Mouse (Mus musculus): Measurements from ENCODE around the gene Tox2. TPM values are rescaled to one million over a fixed set of nuclear protein-coding genes. Genes with fewer than 3 reads are reported as not detected.

Tox2 gene
- polyA plus RNA-seq, 1 experiment from 2014 or later = 20.3 TPM

- Histone ChIP-seq H3K4me3 (ENCODE audit: low read depth, low read length) (no peak overlapping the region), H3K27ac (ENCODE audit: low read depth, low read length) (no peak overlapping the region), H3K9me3 (ENCODE audit: control insufficient read depth, low read length) (no peaks in the 10 kb centered on the region), H3K4me2 (ENCODE audit: low read depth) (no peak overlapping the region), H3K27me3 (ENCODE audit: control insufficient read depth, insufficient read depth, low read length) (no peaks in the 10 kb centered on the region), H3K9ac (ENCODE audit: low read length) (no peak overlapping the region), H3K36me3 (ENCODE audit: control insufficient read depth, insufficient read depth, low read length) (no peaks in the 10 kb centered on the region), H3K4me1 (ENCODE audit: control insufficient read depth, insufficient read depth, low read length) (no peaks in the 10 kb centered on the region)
- DNase-seq (ENCODE audit: low spot score) = no peak
- ATAC-seq (ENCODE audit: insufficient read depth, low FRiP score, low TSS enrichment) = no peak
- 23% methylated on average over 7 of the region's 7 CpGs for WGBS
Measured at GRCm38 (mm10) chr2:163353731-163354130, 150.8 kb downstream of the Tox2 start.

DNA sequence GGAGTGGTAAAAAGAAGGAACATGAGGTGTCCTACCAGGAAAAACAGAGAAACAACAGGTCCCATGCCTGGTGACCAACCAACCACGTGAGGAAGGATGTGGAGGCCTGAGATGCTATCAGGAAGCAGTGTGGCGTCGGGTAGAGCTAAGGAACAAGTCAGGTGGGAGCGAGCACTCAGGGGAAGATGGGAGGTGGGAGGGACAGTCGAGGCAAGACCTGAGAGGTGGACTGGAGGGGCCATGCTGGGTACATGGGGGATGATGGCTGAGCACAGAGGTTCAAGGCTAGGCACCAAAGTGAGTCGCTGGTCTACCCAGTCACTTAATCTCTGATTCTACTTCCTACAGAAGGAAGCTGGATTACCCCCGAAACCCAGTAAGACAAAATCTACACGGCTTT, 152.7 kb downstream of the Tox2 start:
- Histone ChIP-seq H3K9me3 (ENCODE audit: control insufficient read depth, low read length) (no peaks in the 10 kb centered on the region), H3K4me3 (ENCODE audit: low read depth, low read length) (no peak overlapping the region), H3K36me3 (ENCODE audit: control insufficient read depth, insufficient read depth, low read length) (no peaks in the 10 kb centered on the region), H3K4me2 (ENCODE audit: low read depth) (no peak overlapping the region), H3K27ac (ENCODE audit: low read depth, low read length) (no peak overlapping the region), H3K27me3 (ENCODE audit: control insufficient read depth, insufficient read depth, low read length) (no peaks in the 10 kb centered on the region), H3K4me1 (ENCODE audit: control insufficient read depth, insufficient read depth, low read length) (no peaks in the 10 kb centered on the region), H3K9ac (ENCODE audit: low read length) (no peak overlapping the region)
- WGBS = 80% methylated on average over 8 of the region's 8 CpGs
- DNase-seq (ENCODE audit: low spot score) (no peak), ATAC-seq (ENCODE audit: insufficient read depth, low FRiP score, low TSS enrichment) (no peak)

- Histone ChIP-seq H3K36me3 (ENCODE audit: control insufficient read depth, insufficient read depth, low read length) (no peaks in the 10 kb centered on the region), H3K4me1 (ENCODE audit: control insufficient read depth, insufficient read depth, low read length) (no peaks in the 10 kb centered on the region), H3K4me3 (ENCODE audit: low read depth, low read length) (no peak overlapping the region), H3K9me3 (ENCODE audit: control insufficient read depth, low read length) (no peaks in the 10 kb centered on the region), H3K4me2 (ENCODE audit: low read depth) (no peak overlapping the region), H3K27me3 (ENCODE audit: control insufficient read depth, insufficient read depth, low read length) (no peaks in the 10 kb centered on the region), H3K27ac (ENCODE audit: low read depth, low read length) (no peak overlapping the region), H3K9ac (ENCODE audit: low read length) (no peak overlapping the region)
- 88% methylated on average over 12 of the region's 12 CpGs for WGBS
- DNase-seq (ENCODE audit: low spot score) (no peak), ATAC-seq (ENCODE audit: insufficient read depth, low FRiP score, low TSS enrichment) (no peak)
Measured at GRCm38 (mm10) chr2:163356113-163356840, 153.4 kb downstream of the Tox2 start.

- ATAC-seq (ENCODE audit: insufficient read depth, low FRiP score, low TSS enrichment) (no peak), DNase-seq (ENCODE audit: low spot score) (no peak)
- no peak overlapping the region for H3K4me2 ChIP-seq (ENCODE audit: low read depth)
- no peaks in the 10 kb centered on the region for H3K4me1 ChIP-seq (ENCODE audit: control insufficient read depth, insufficient read depth, low read length)
- H3K27me3 ChIP-seq (ENCODE audit: control insufficient read depth, insufficient read depth, low read length) = no peaks in the 10 kb centered on the region
- H3K4me3 ChIP-seq (ENCODE audit: low read depth, low read length) = no peak overlapping the region
- H3K9ac ChIP-seq (ENCODE audit: low read length) = no peak overlapping the region
- H3K36me3 ChIP-seq (ENCODE audit: control insufficient read depth, insufficient read depth, low read length) = no peaks in the 10 kb centered on the region
- H3K9me3 ChIP-seq (ENCODE audit: control insufficient read depth, low read length) = no peaks in the 10 kb centered on the region
- H3K27ac ChIP-seq (ENCODE audit: low read depth, low read length) = no peak overlapping the region
- WGBS = 80% methylated on average over 5 of the region's 5 CpGs
Measured at GRCm38 (mm10) chr2:163358662-163359061, 155.7 kb downstream of the Tox2 start.

- 83% methylated on average over 2 of the region's 2 CpGs for WGBS
- H3K9ac ChIP-seq (ENCODE audit: low read length) = no peak overlapping the region
Measured at GRCm38 (mm10) chr2:163359253-163359652, 156.3 kb downstream of the Tox2 start.

GRCm38 (mm10) chr2:163360858-163361623, 158.1 kb downstream of the Tox2 start:
- Histone ChIP-seq H3K4me3 (ENCODE audit: low read depth, low read length) (no peak overlapping the region), H3K4me2 (ENCODE audit: low read depth) (no peak overlapping the region), H3K27me3 (ENCODE audit: control insufficient read depth, insufficient read depth, low read length) (no peaks in the 10 kb centered on the region), H3K4me1 (ENCODE audit: control insufficient read depth, insufficient read depth, low read length) (no peaks in the 10 kb centered on the region), H3K36me3 (ENCODE audit: control insufficient read depth, insufficient read depth, low read length) (no peaks in the 10 kb centered on the region), H3K9ac (ENCODE audit: low read length) (no peak overlapping the region), H3K9me3 (ENCODE audit: control insufficient read depth, low read length) (no peaks in the 10 kb centered on the region), H3K27ac (ENCODE audit: low read depth, low read length) (no peak overlapping the region)
- DNase-seq (ENCODE audit: low spot score) = no peak
- no peak for ATAC-seq (ENCODE audit: insufficient read depth, low FRiP score, low TSS enrichment)
- 80% methylated on average over 16 of the region's 16 CpGs for WGBS

More at GRCm38 (mm10) chr2:163359253-163359652, 156.3 kb downstream of the Tox2 start:
- Histone ChIP-seq H3K27me3 (ENCODE audit: control insufficient read depth, insufficient read depth, low read length) (no peaks in the 10 kb centered on the region), H3K4me3 (ENCODE audit: low read depth, low read length) (no peak overlapping the region), H3K4me2 (ENCODE audit: low read depth) (no peak overlapping the region), H3K27ac (ENCODE audit: low read depth, low read length) (no peak overlapping the region), H3K4me1 (ENCODE audit: control insufficient read depth, insufficient read depth, low read length) (no peaks in the 10 kb centered on the region), H3K9me3 (ENCODE audit: control insufficient read depth, low read length) (no peaks in the 10 kb centered on the region), H3K36me3 (ENCODE audit: control insufficient read depth, insufficient read depth, low read length) (no peaks in the 10 kb centered on the region)
- ATAC-seq (ENCODE audit: insufficient read depth, low FRiP score, low TSS enrichment) (no peak), DNase-seq (ENCODE audit: low spot score) (no peak)

DNA sequence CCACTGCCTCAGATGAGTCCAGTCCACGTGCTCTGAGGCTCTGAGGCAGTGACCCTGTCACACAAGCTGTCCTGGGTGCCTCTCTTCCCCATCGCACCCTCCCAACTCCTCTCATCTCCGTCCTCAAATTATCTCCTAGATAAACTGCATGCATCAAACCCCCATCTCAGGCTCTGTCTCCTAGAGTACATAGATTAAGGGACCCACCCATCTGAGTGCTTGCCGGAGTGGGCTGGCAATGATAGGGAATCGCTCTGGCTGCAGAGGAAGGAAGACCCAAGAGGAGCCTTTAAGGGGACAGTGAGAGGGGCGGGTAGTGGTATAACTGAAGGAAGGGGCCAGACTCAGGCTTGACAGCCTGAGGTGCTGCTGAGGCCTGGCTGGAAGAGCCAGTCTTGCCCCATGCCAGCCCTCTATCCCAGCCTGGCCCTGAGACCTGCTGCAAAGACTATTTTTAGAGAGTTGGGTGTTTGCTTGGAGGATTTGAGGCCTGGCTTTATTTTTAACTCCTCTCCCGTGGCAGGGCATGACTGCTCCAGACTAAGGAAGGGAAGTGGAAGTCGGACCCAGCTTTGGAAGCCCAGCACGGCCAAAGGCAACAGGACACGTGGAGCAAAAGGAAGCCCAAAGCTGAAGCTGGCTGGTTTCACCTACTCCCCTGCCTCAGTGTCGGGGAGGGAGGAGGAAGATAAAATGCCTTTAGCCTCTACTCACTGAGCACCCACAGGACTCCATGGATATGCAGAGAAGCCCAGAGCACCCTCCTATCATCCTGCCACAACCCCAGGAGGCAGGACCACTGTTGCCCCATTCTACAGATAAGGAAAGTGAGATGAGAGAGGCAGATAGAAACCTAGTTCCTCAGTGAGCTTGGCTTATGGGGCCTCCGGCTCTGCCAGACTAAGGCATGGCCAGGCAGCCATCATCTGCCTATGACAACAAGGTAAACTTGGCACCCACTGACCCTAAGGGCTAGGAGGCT, 160.3 kb downstream of the Tox2 start:
- Histone ChIP-seq H3K9ac (ENCODE audit: low read length) (no peak overlapping the region), H3K4me1 (ENCODE audit: control insufficient read depth, insufficient read depth, low read length) (no peaks in the 10 kb centered on the region), H3K9me3 (ENCODE audit: control insufficient read depth, low read length) (no peaks in the 10 kb centered on the region), H3K36me3 (ENCODE audit: control insufficient read depth, insufficient read depth, low read length) (no peaks in the 10 kb centered on the region), H3K4me3 (ENCODE audit: low read depth, low read length) (no peak overlapping the region), H3K27ac (ENCODE audit: low read depth, low read length) (no peak overlapping the region), H3K27me3 (ENCODE audit: control insufficient read depth, insufficient read depth, low read length) (no peaks in the 10 kb centered on the region), H3K4me2 (ENCODE audit: low read depth) (no peak overlapping the region)
- DNase-seq (ENCODE audit: low spot score) = no peak
- ATAC-seq (ENCODE audit: insufficient read depth, low FRiP score, low TSS enrichment) = no peak
- 83% methylated on average over 12 of the region's 12 CpGs for WGBS

- no peak overlapping the region for H3K4me3 ChIP-seq (ENCODE audit: low read depth, low read length)
- H3K36me3 ChIP-seq (ENCODE audit: control insufficient read depth, insufficient read depth, low read length) = no peaks in the 10 kb centered on the region
- DNase-seq (ENCODE audit: low spot score) (no peak), ATAC-seq (ENCODE audit: insufficient read depth, low FRiP score, low TSS enrichment) (no peak)
- no peaks in the 10 kb centered on the region for H3K27me3 ChIP-seq (ENCODE audit: control insufficient read depth, insufficient read depth, low read length)
- no peak overlapping the region for H3K9ac ChIP-seq (ENCODE audit: low read length)
- no peak overlapping the region for H3K4me2 ChIP-seq (ENCODE audit: low read depth)
- no peaks in the 10 kb centered on the region for H3K4me1 ChIP-seq (ENCODE audit: control insufficient read depth, insufficient read depth, low read length)
- 80% methylated on average over 18 of the region's 18 CpGs for WGBS
- H3K9me3 ChIP-seq (ENCODE audit: control insufficient read depth, low read length) = no peaks in the 10 kb centered on the region
- no peak overlapping the region for H3K27ac ChIP-seq (ENCODE audit: low read depth, low read length)
Measured at GRCm38 (mm10) chr2:163364785-163365541, 162.0 kb downstream of the Tox2 start.

Measured in neural tube, embryonic 11.5 days (tissue).